In the genomic region with DNA sequence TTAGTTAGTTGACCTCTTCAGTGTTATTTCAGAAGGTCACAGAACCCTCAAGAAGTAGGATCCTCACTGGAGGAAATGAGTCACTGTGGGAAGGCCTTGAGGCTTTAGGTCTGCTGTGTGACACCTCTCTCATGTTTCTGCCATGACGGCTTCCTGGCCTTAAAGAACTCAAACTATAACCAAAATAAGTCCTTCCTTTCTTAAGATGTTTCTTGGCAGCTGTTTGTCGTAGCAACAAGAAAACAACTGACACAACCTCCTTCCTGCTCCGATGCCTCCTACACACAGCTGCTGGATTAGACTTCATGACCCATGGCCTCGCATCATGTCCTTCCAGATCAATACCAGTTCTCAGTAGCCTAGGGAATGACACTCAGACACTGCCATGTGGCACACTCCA, we compare ENCODE assay signal across 40 mouse cellular contexts. TPM values are rescaled to one million over a fixed set of nuclear protein-coding genes. Genes with fewer than 3 reads are reported as not detected.
DNase-seq lines count a peak whose midpoint lies in the region; ATAC-seq and TF ChIP-seq lines count a peak whose summit lies in the region.
"Had no signal": no experiment of that assay in that cellular context is flagged by ENCODE, and none has a peak within 500 bp of the region (broad histone marks: within the 10 kb centered on the region; RNA-seq: fewer than 3 reads in every experiment).

No protein-coding gene starts in this region.

- 0 out of 2 replicates have a peak, but pooled peaks cover 3% of the 10 kb centered on the region for H3K27me3 ChIP-seq in liver, postnatal 0 days (ENCODE audit: insufficient read depth, low read length)
- no peaks in the 10 kb centered on the region for H3K27me3 ChIP-seq in C2C12 (ENCODE audit: control insufficient read depth, insufficient read depth, insufficient read length)
- H3K27me3 ChIP-seq: forebrain, embryonic 13.5 days; hindbrain, embryonic 15.5 days; intestine, embryonic 15.5 days; lung, embryonic 15.5 days had no signal

- no peak overlapping the region for H3K4me2 ChIP-seq in liver, postnatal 0 days (ENCODE audit: low read depth, low read length)
- H3K4me2 ChIP-seq: forebrain, embryonic 13.5 days; heart, embryonic 13.5 days; hindbrain, embryonic 15.5 days; intestine, embryonic 15.5 days; liver, embryonic 15.5 days; lung, embryonic 15.5 days had no signal

- ATAC-seq in liver, postnatal 0 days = no peak
- peak; percentile 30 for ATAC-seq in common myeloid progenitor, adult 5-6 weeks (replicated peaks; ENCODE audit: low read depth, poor library complexity, severe bottlenecking)
- no peak for ATAC-seq in frontal cortex, adult (ENCODE audit: low TSS enrichment)
- ATAC-seq: CD4-positive, CD25-positive, alpha-beta regulatory T cell, adult 4 months; forebrain, embryonic 13.5 days; intestine, embryonic 15.5 days had no signal

- no peaks in the 10 kb centered on the region for H3K79me3 ChIP-seq in C2C12 (ENCODE audit: low read depth)

- no peak for DNase-seq in liver, postnatal 0 days
- DNase-seq in liver = no peak
- no peak for DNase-seq in cerebellum, adult 9-10 months
- DNase-seq in adrenal gland, postnatal 10 days = no peak
- DNase-seq: adrenal gland, adult 2 months; cerebellum, adult 18-20 months; cerebellum, postnatal 14 days; gastrocnemius, adult 2 months; gastrocnemius, postnatal 36 days; heart, adult 2 months; heart, postnatal 14 days; kidney, adult 2 months; kidney, postnatal 10 days; layer of hippocampus, postnatal 36 days; left cerebral cortex, postnatal 4 days; midbrain, embryonic 14.5 days; right cerebral cortex, postnatal 25 days; spleen, adult 18-20 months; thymus, postnatal 14 days had no signal

- H3ac ChIP-seq in C2C12 (ENCODE audit: control insufficient read depth, insufficient read length, low read depth) = no peak overlapping the region

- no peaks in the 10 kb centered on the region for H3K9me3 ChIP-seq in liver, postnatal 0 days (ENCODE audit: low read length)
- H3K9me3 ChIP-seq: forebrain, embryonic 13.5 days; hindbrain, embryonic 15.5 days; intestine, embryonic 15.5 days; liver, embryonic 15.5 days; lung, embryonic 15.5 days had no signal

- H3K4me3 ChIP-seq in liver, postnatal 0 days (ENCODE audit: low read depth, low read length) = no peak overlapping the region
- H3K4me3 ChIP-seq in C2C12 (ENCODE audit: insufficient read depth, poor library complexity, severe bottlenecking) = no peak overlapping the region
- H3K4me3 ChIP-seq: forebrain, embryonic 13.5 days; gastrocnemius, adult 2 months; heart, adult 2 months; heart, embryonic 13.5 days; hindbrain, embryonic 10.5 days; hindbrain, embryonic 15.5 days; intestine, embryonic 15.5 days; liver, embryonic 15.5 days; lung, embryonic 15.5 days had no signal

- no peaks in the 10 kb centered on the region for H3K36me3 ChIP-seq in liver, postnatal 0 days (replicated peaks; ENCODE audit: insufficient read depth, low read length)
- H3K36me3 ChIP-seq in C2C12 (ENCODE audit: control insufficient read depth, insufficient read depth) = no peaks in the 10 kb centered on the region
- H3K36me3 ChIP-seq: heart, embryonic 13.5 days; hindbrain, embryonic 10.5 days; hindbrain, embryonic 15.5 days; intestine, embryonic 15.5 days; liver, embryonic 15.5 days; lung, embryonic 15.5 days had no signal

- no peak for TF ChIP-seq EP300 in liver, postnatal 0 days (IDR thresholded peaks at IDR 0.05; ENCODE audit: low read depth)

- TF ChIP-seq CTCF in liver, postnatal 0 days (IDR thresholded peaks at IDR 0.05; ENCODE audit: low read depth) = no peak
- TF ChIP-seq CTCF in C2C12 (IDR thresholded peaks at IDR 0.05; ENCODE audit: control insufficient read depth, insufficient read depth, insufficient read length) = no peak

- peak overlapping the region; percentile 41; the same call in 1 of the 2 replicates for H3K27ac ChIP-seq in liver, postnatal 0 days (ENCODE audit: low read depth)
- H3K27ac ChIP-seq: gastrocnemius, adult 2 months; heart, adult 2 months; heart, embryonic 13.5 days; hindbrain, embryonic 10.5 days; hindbrain, embryonic 15.5 days; intestine, embryonic 15.5 days; liver, embryonic 15.5 days; lung, embryonic 15.5 days had no signal

- H3K4me1 ChIP-seq in liver, postnatal 0 days (ENCODE audit: insufficient read depth) = peaks cover 10% of the 10 kb centered on the region; the same call in 1 of the 2 replicates

- H3K9ac ChIP-seq in liver, postnatal 0 days (replicated peaks) = no peak overlapping the region
- H3K9ac ChIP-seq: forebrain, embryonic 13.5 days; heart, embryonic 13.5 days; hindbrain, embryonic 15.5 days; intestine, embryonic 15.5 days; liver, embryonic 15.5 days; lung, embryonic 15.5 days had no signal

- no peaks in the 10 kb centered on the region for H3K79me2 ChIP-seq in C2C12 (ENCODE audit: control insufficient read depth, insufficient read depth)

- WGBS in liver, postnatal 0 days (ENCODE audit: insufficient replicate concordance) = 69% methylated on average over 4 of the region's 4 CpGs

TF ChIP-seq in C2C12, 6 proteins besides CTCF, POLR2A, EP300 and RAD21:
- TF ChIP-seq MYOG (IDR thresholded peaks at IDR 0.05; ENCODE audit: control insufficient read depth, extremely low read depth, insufficient read length) (no peak), MAX (IDR thresholded peaks at IDR 0.05) (no peak), CEBPB (IDR thresholded peaks at IDR 0.05; ENCODE audit: low read depth) (no peak), FOSL1 (IDR thresholded peaks at IDR 0.05; ENCODE audit: insufficient read depth, low read length, poor library complexity, severe bottlenecking) (no peak), MYOD1 (IDR thresholded peaks at IDR 0.05; ENCODE audit: control insufficient read depth, insufficient read length, low read depth) (peak; percentile 56)
TF ChIP-seq in C2C12: peak in this region for 1.

RNA-seq across cellular contexts. Expression of gene Gm21915, which starts 58.1 kb away (rescaled TPM):
- not detected in 2 replicates for polyA plus RNA-seq in liver, postnatal 0 days (2015; fragmentation: Nextera tagmentation; extraction: Ambion mirVana)
- polyA plus RNA-seq in C2C12 (2012; fragmentation: generic; extraction: Trizol) = not detected
- total RNA-seq in common myeloid progenitor, adult 5-6 weeks (2017) = not detected in 2 replicates
- not detected for total RNA-seq in adrenal gland, postnatal 10 days (2021)
- total RNA-seq: adrenal gland, adult 2 months; gastrocnemius, adult 2 months; gastrocnemius, postnatal 36 days; heart, adult 2 months; heart, postnatal 14 days; layer of hippocampus, postnatal 36 days; left cerebral cortex, postnatal 4 days; monocyte, adult 5-6 weeks; neutrophil, adult 5-6 weeks had no signal
- polyA plus RNA-seq: adrenal gland, adult 2 months; brain, embryonic 14.5 days; CD4-positive, CD25-positive, alpha-beta regulatory T cell, adult 4 months; embryonic facial prominence, embryonic 11.5 days; forebrain, embryonic 13.5 days; frontal cortex, adult 2 months; heart, adult 2 months; heart, embryonic 13.5 days; hindbrain, embryonic 10.5 days; hindbrain, embryonic 15.5 days; intestine, embryonic 15.5 days; kidney, adult 2 months; large intestine, adult 2 months; limb, embryonic 14.5 days; liver, embryonic 15.5 days; lung, embryonic 15.5 days; midbrain, embryonic 14.5 days; neural tube, embryonic 11.5 days; stomach, embryonic 16.5 days; urinary bladder, adult 2 months had no signal
